ENCODE assay signal across 17 mouse cellular contexts in genomic region chr9:115213755-115214264, GRCm38 (mm10).
DNase-seq lines count a peak whose midpoint lies in the region; ATAC-seq and TF ChIP-seq lines count a peak whose summit lies in the region.
"Had no signal": no experiment of that assay in that cellular context is flagged by ENCODE, and none has a peak within 500 bp of the region (broad histone marks: within the 10 kb centered on the region; RNA-seq: fewer than 3 reads in every experiment).

No protein-coding gene starts in this region.

- H3K4me3 ChIP-seq in hindbrain, postnatal 0 days (ENCODE audit: low read length): no peak overlapping the region
- H3K4me3 ChIP-seq in hindbrain, embryonic 11.5 days (ENCODE audit: low read depth, low read length): no peak overlapping the region
- H3K4me3 ChIP-seq in lung, postnatal 0 days (ENCODE audit: low read depth, low read length): no peak overlapping the region
- no peak overlapping the region for H3K4me3 ChIP-seq in ES-E14 (ENCODE audit: insufficient read depth in 1 of 2, low read depth in 1 of 2, low read length in 2 of 2, poor library complexity in 1 of 2, severe bottlenecking in 1 of 2)
- H3K4me3 ChIP-seq in midbrain, postnatal 0 days (ENCODE audit: low read depth, low read length): no peak overlapping the region
- H3K4me3 ChIP-seq: hindbrain, embryonic 10.5 days; myocyte had no signal

- H3K4me2 ChIP-seq in hindbrain, postnatal 0 days (ENCODE audit: low read depth, low read length): no peak overlapping the region
- H3K4me2 ChIP-seq in hindbrain, embryonic 11.5 days (replicated peaks; ENCODE audit: low read depth, low read length): no peak overlapping the region
- no peak overlapping the region for H3K4me2 ChIP-seq in lung, postnatal 0 days (replicated peaks; ENCODE audit: low read depth, low read length)
- no peak overlapping the region for H3K4me2 ChIP-seq in midbrain, postnatal 0 days (ENCODE audit: low read depth, low read length, poor library complexity, severe bottlenecking)
- H3K4me2 ChIP-seq: heart, embryonic 11.5 days had no signal

- H3K9ac ChIP-seq in hindbrain, postnatal 0 days (replicated peaks; ENCODE audit: low read length): no peak overlapping the region
- no peak overlapping the region for H3K9ac ChIP-seq in hindbrain, embryonic 11.5 days (ENCODE audit: low read depth, low read length)
- no peak overlapping the region for H3K9ac ChIP-seq in lung, postnatal 0 days (replicated peaks; ENCODE audit: low read depth)
- no peak overlapping the region for H3K9ac ChIP-seq in ES-E14 (ENCODE audit: insufficient read depth, low read depth, low read length, poor library complexity, severe bottlenecking)
- no peak overlapping the region for H3K9ac ChIP-seq in midbrain, postnatal 0 days (replicated peaks; ENCODE audit: low read length, poor library complexity, severe bottlenecking)

- in situ Hi-C loops in ES-E14 (cut with MboI; ENCODE audit: low sequenced_read_pairs in 2 of 2, unreplicated experiment in 2 of 2): no loop called here

- no peaks in the 10 kb centered on the region for H3K4me1 ChIP-seq in hindbrain, postnatal 0 days (ENCODE audit: insufficient read depth, low read length)
- H3K4me1 ChIP-seq in hindbrain, embryonic 11.5 days (replicated peaks; ENCODE audit: control insufficient read depth, insufficient read depth, low read length): peaks cover 4% of the 10 kb centered on the region; the same call in 1 of the 2 replicates
- peaks cover 11% of the 10 kb centered on the region; the same call in 1 of the 2 replicates for H3K4me1 ChIP-seq in lung, postnatal 0 days (ENCODE audit: insufficient read depth, low read depth, low read length)
- H3K4me1 ChIP-seq in ES-E14 (ENCODE audit: control insufficient read depth in 2 of 2, insufficient read depth in 2 of 2, low read length in 2 of 2, poor library complexity in 1 of 2): peaks cover 9 to 32% of the 10 kb centered on the region in 2 experiments
- H3K4me1 ChIP-seq in midbrain, postnatal 0 days (ENCODE audit: insufficient read depth, low read length): no peaks in the 10 kb centered on the region

- peak; percentile 44; the same call in 1 of the 2 replicates for TF ChIP-seq CTCF in hindbrain, postnatal 0 days (IDR thresholded peaks at IDR 0.05; ENCODE audit: low read depth)
- peak; percentile 28; the same call in 1 of the 2 replicates for TF ChIP-seq CTCF in lung, postnatal 0 days (IDR thresholded peaks at IDR 0.05)
- peak; percentile 47 for TF ChIP-seq CTCF in midbrain, postnatal 0 days (IDR thresholded peaks at IDR 0.05)

- no peaks in the 10 kb centered on the region for H3K36me3 ChIP-seq in hindbrain, postnatal 0 days (ENCODE audit: insufficient read depth, low read length)
- H3K36me3 ChIP-seq in hindbrain, embryonic 11.5 days (ENCODE audit: control insufficient read depth, insufficient read depth, low read length): no peaks in the 10 kb centered on the region
- H3K36me3 ChIP-seq in lung, postnatal 0 days (ENCODE audit: insufficient read depth, low read length): no peaks in the 10 kb centered on the region
- no peaks in the 10 kb centered on the region for H3K36me3 ChIP-seq in ES-E14 (ENCODE audit: control insufficient read depth, insufficient read depth, low read length, poor library complexity, severe bottlenecking)
- H3K36me3 ChIP-seq in midbrain, postnatal 0 days (ENCODE audit: insufficient read depth, low read length): no peaks in the 10 kb centered on the region
- H3K36me3 ChIP-seq: hindbrain, embryonic 10.5 days had no signal

- WGBS in hindbrain, postnatal 0 days: 83% methylated on average over 5 of the region's 5 CpGs
- WGBS in hindbrain, embryonic 11.5 days: 87% methylated on average over 5 of the region's 5 CpGs
- 90% methylated on average over 5 of the region's 5 CpGs for WGBS in lung, postnatal 0 days
- WGBS in midbrain, postnatal 0 days: 66% methylated on average over 5 of the region's 5 CpGs

- no peak overlapping the region for H3K27ac ChIP-seq in hindbrain, postnatal 0 days
- no peak overlapping the region for H3K27ac ChIP-seq in hindbrain, embryonic 11.5 days (ENCODE audit: low read depth, low read length)
- no peak overlapping the region for H3K27ac ChIP-seq in lung, postnatal 0 days (ENCODE audit: low read length)
- H3K27ac ChIP-seq in ES-E14 (ENCODE audit: insufficient read depth, low read depth, low read length, poor library complexity, severe bottlenecking): no peak overlapping the region
- H3K27ac ChIP-seq in midbrain, postnatal 0 days (ENCODE audit: low read depth, low read length): no peak overlapping the region
- H3K27ac ChIP-seq: hindbrain, embryonic 10.5 days had no signal

- no peaks in the 10 kb centered on the region for H3K9me3 ChIP-seq in hindbrain, postnatal 0 days (ENCODE audit: low read length)
- H3K9me3 ChIP-seq in hindbrain, embryonic 11.5 days (ENCODE audit: control insufficient read depth, low read length): no peaks in the 10 kb centered on the region
- no peaks in the 10 kb centered on the region; the same call in 1 of the 2 replicates for H3K9me3 ChIP-seq in lung, postnatal 0 days (ENCODE audit: low read length)
- H3K9me3 ChIP-seq in ES-E14 (ENCODE audit: control insufficient read depth, insufficient read depth, low read depth, low read length): no peaks in the 10 kb centered on the region
- no peaks in the 10 kb centered on the region for H3K9me3 ChIP-seq in midbrain, postnatal 0 days (ENCODE audit: low read length)
- H3K9me3 ChIP-seq: hindbrain, embryonic 10.5 days had no signal

- H3K27me3 ChIP-seq in hindbrain, postnatal 0 days (ENCODE audit: insufficient read depth, low read length): no peaks in the 10 kb centered on the region
- no peaks in the 10 kb centered on the region for H3K27me3 ChIP-seq in hindbrain, embryonic 11.5 days (ENCODE audit: control insufficient read depth, insufficient read depth, low read length)
- no peaks in the 10 kb centered on the region for H3K27me3 ChIP-seq in lung, postnatal 0 days (replicated peaks; ENCODE audit: insufficient read depth, low read length)
- H3K27me3 ChIP-seq in midbrain, postnatal 0 days (ENCODE audit: insufficient read depth, low read length): no peaks in the 10 kb centered on the region

- DNase-seq in hindbrain, postnatal 0 days (ENCODE audit: low spot score): no peak
- no peak for DNase-seq in hindbrain, embryonic 11.5 days (ENCODE audit: low spot score)
- no peak for DNase-seq in lung, postnatal 0 days (ENCODE audit: low spot score)
- no peak for DNase-seq in lung, adult 18-20 months
- no peak for DNase-seq in ES-E14 (ENCODE audit: low read depth, low spot score)
- DNase-seq in midbrain, postnatal 0 days (ENCODE audit: low spot score): no peak
- no peak for DNase-seq in cerebellum, adult 11 months
- DNase-seq: adrenal gland, postnatal 25 days; cerebellum, adult 9-11 months; kidney, adult 2 months; kidney, postnatal 10 days; lung, adult 2 months; lung, postnatal 4 days; thymus, postnatal 14 days had no signal

- ATAC-seq in hindbrain, postnatal 0 days: no peak
- ATAC-seq in hindbrain, embryonic 11.5 days (ENCODE audit: low FRiP score): no peak
- no peak for ATAC-seq in lung, postnatal 0 days
- ATAC-seq in midbrain, postnatal 0 days (ENCODE audit: low FRiP score): no peak

- TF ChIP-seq EP300 in lung, postnatal 0 days (IDR thresholded peaks at IDR 0.05): no peak

TF ChIP-seq in ES-E14, 5 proteins besides CTCF, POLR2A, EP300 and RAD21:
- TF ChIP-seq ZNF384 (IDR thresholded peaks at IDR 0.05; ENCODE audit: low read depth, low read length) (peak; percentile 83), MAFK (IDR thresholded peaks at IDR 0.05; ENCODE audit: insufficient read depth, low read depth, low read length) (no peak), CHD2 (IDR thresholded peaks at IDR 0.05; ENCODE audit: low read depth, low read length) (no peak)
